Mouse (Mus musculus) thymus, adult 2 months (tissue): ENCODE results near the gene Tns4.

ENCODE experiments used
- CTCF ChIP-seq: fragments of 200-500 bp; IDR thresholded peaks from 2 replicates; pipeline ENCODE4 v1.5.1; 2012; ENCODE audit warnings: mild to moderate bottlenecking, control low read depth, low read length, moderate library complexity, borderline replicate concordance; ENCODE audit not compliant: control insufficient read depth, poor library complexity, insufficient read depth; ENCODE audit errors: extremely low read depth
- POLR2A ChIP-seq: fragments of 200-500 bp; IDR thresholded peaks from 2 replicates; pipeline ENCODE4 v1.6.1; 2012; ENCODE audit warnings: mild to moderate bottlenecking, low read length, control low read depth, moderate library complexity; ENCODE audit not compliant: control insufficient read depth, poor library complexity, insufficient read depth; ENCODE audit errors: extremely low read depth

DNA sequence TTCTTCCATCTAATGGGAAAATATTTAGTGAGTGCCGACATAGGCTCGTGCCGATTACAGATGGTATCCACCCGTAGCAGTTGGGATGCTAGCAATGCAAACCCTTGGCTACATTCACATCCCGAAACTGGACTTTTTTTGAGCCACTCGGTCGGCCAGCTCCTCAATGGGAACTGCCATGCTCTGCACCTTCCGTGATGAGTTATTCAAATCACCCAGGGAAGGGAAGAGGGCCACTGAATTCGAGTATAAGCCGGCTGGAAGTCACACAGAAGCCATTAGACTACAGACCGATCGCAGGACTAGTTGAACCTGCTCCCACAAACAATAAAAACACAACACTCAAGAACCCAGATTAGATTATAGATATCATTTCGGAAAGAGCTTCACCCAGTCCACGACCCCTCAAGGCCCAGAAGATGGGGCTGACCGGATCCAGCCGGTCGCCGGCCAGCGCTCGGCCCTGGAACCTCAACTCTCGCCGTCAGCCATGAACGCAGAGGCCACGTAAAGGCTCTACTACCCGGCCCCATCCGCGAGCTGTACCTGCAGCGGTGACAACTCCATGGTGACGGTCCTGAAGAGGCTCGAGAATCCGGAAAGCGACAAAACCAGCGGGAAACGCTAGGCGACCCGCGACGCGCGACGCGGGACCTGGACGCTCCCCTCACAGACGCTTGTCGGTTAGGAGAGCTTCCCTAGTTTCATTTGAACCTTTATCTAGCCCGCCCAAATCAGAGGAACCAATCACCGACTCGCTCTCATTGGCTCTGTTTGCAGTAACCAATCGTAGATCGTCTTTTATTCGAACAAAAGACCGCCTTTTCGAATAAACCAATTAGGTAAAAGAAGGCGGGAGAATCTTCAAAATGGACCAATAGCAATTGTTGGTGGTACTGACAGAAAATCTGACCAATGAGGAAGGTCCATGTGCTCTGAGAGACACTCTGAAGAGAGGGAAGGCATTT lies 65.3 kb downstream of the Tns4 start, which contains the start of gene Top2a:
- TF ChIP-seq CTCF = 0 out of 2 replicates have a peak, but pooled peaks have one; percentile 26
- TF ChIP-seq POLR2A = peak; percentile 72; the same call in 1 of the 2 replicates
